Mouse (Mus musculus) thymus, adult 2 months (tissue): ENCODE data around the gene Mcoln2. TPM values are rescaled to one million over a fixed set of nuclear protein-coding genes. Genes with fewer than 3 reads are reported as not detected.

Source experiments
- DNase-seq: peaks from one replicate; pipeline ENCODE4 v3.0.0; 2021
- H3K27ac ChIP-seq: fragments of 200-500 bp; 2 replicates; pipeline ENCODE4 v1.5.1; 2012; ENCODE audit warnings: low read length, control low read depth; ENCODE audit not compliant: control insufficient read depth, insufficient read depth
- H3K27me3 ChIP-seq: fragments of 200-500 bp; 2 replicates; pipeline ENCODE4 v1.6.1; 2012; ENCODE audit warnings: mild to moderate bottlenecking, low read length, moderate library complexity, mixed read lengths; ENCODE audit not compliant: control insufficient read depth, insufficient read depth
- H3K36me3 ChIP-seq: fragments of 200-500 bp; 2 replicates; pipeline ENCODE4 v1.6.1; 2012; ENCODE audit warnings: mild to moderate bottlenecking, low read length, moderate library complexity; ENCODE audit not compliant: control insufficient read depth, insufficient read depth
- H3K4me1 ChIP-seq: fragments of 200-500 bp; replicated peaks from 2 replicates; pipeline ENCODE4 v1.6.1; 2012; ENCODE audit warnings: low read length; ENCODE audit not compliant: control insufficient read depth, insufficient read depth
- H3K4me3 ChIP-seq: fragments of 200-500 bp; 2 replicates; pipeline ENCODE4 v1.5.1; 2012; ENCODE audit warnings: mild to moderate bottlenecking, low read length, control low read depth, moderate library complexity; ENCODE audit not compliant: control insufficient read depth, insufficient read depth
- CTCF ChIP-seq: fragments of 200-500 bp; IDR thresholded peaks from 2 replicates; pipeline ENCODE4 v1.5.1; 2012; ENCODE audit warnings: mild to moderate bottlenecking, control low read depth, low read length, moderate library complexity, borderline replicate concordance; ENCODE audit not compliant: control insufficient read depth, poor library complexity, insufficient read depth; ENCODE audit errors: extremely low read depth
- POLR2A ChIP-seq: fragments of 200-500 bp; IDR thresholded peaks from 2 replicates; pipeline ENCODE4 v1.6.1; 2012; ENCODE audit warnings: mild to moderate bottlenecking, low read length, control low read depth, moderate library complexity; ENCODE audit not compliant: control insufficient read depth, poor library complexity, insufficient read depth; ENCODE audit errors: extremely low read depth
- WGBS: fragments of 180-500 bp; shearing (Covaris S2); methylation state at CpG from one replicate; pipeline ENCODE4 v1.1.7; 2018; 5-methylcytosine and 5-hydroxymethylcytosine counted together
- polyA plus RNA-seq: library from polyadenylated mRNA; depleted of rRNA; stranded (reverse); fragments of >200 nt; gene quantifications from 2 replicates; pipeline ENCODE4 v1.2.3, GENCODE M21; 2012

Mcoln2 gene
- polyA plus RNA-seq, 1 experiment: 3.5 TPM

DNA sequence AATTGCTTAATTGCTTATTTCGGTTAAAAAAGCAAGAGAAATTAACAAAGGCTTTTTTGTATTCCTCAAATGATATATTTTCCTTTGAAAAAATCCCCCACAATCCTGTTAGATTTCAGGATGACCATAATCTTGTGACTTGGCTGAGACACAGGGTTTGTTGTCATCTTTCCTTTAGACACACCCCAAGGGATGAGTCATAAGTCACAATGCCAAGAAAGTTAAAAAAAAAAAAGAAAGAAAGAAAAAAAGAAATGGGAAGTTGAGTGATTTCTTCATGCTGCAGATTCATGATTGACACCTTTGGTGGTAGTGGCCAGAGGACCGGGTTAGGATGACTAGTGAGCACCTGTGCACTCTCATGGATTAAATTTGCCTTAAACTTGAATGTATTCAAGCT lies 39.3 kb upstream of the Mcoln2 start:
- H3K27ac ChIP-seq: no peak overlapping the region
- 51% methylated on average over 2 of the region's 2 CpGs for WGBS
- no peak overlapping the region for H3K4me3 ChIP-seq
- no peak for DNase-seq
- TF ChIP-seq POLR2A (no peak), CTCF (no peak)
- no peaks in the 10 kb centered on the region; the same call in 1 of the 2 replicates for H3K27me3 ChIP-seq
- H3K4me1 ChIP-seq: peaks cover 5% of the 10 kb centered on the region; the same call in 1 of the 2 replicates
- no peaks in the 10 kb centered on the region for H3K36me3 ChIP-seq

DNA sequence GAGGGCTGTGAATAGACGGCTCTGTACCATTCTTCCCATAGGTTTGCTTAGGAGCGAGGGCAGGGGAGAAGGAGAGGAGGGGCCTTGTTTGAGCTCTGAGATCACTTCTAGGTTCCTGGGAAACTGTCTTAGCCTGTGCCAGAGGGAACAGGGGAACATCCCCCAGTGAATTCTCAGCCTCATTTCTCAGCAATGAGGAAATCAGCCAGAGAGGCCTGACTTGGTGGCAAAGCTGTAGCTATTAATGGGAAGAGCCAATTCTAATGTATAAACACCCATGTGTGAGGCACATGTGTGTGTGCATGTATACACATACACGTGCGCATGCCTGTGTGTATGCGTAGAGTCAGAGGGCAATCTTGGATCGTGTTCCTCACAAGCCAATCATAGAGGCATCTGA lies 38.7 kb upstream of the Mcoln2 start:
- no peaks in the 10 kb centered on the region; the same call in 1 of the 2 replicates for H3K27me3 ChIP-seq
- 87% methylated on average over 6 of the region's 6 CpGs for WGBS
- DNase-seq: no peak
- no peak overlapping the region for H3K27ac ChIP-seq
- TF ChIP-seq CTCF (no peak), POLR2A (no peak)
- no peaks in the 10 kb centered on the region for H3K36me3 ChIP-seq
- H3K4me1 ChIP-seq: peaks cover 5% of the 10 kb centered on the region; the same call in 1 of the 2 replicates
- H3K4me3 ChIP-seq: no peak overlapping the region

- no peak within 1 kb of the TSS for H3K4me3 ChIP-seq
- H3K27me3 ChIP-seq: no peaks in the 10 kb centered on the region
- TF ChIP-seq POLR2A (no peak), CTCF (no peak)
- peaks cover 4% of the 10 kb centered on the region for H3K4me1 ChIP-seq
- no peak within 1 kb of the TSS for H3K27ac ChIP-seq
- DNase-seq: no peak
- WGBS: 59% methylated on average over 35 of the region's 35 CpGs
- no peaks in the 10 kb centered on the region for H3K36me3 ChIP-seq
Observed at GRCm38 (mm10) chr3:146117258-146117996, 32.2 kb upstream of the Mcoln2 start, which contains the start of gene Mcoln3. TSS of gene Mcoln3 (plus strand) at chr3:146117450.

DNA sequence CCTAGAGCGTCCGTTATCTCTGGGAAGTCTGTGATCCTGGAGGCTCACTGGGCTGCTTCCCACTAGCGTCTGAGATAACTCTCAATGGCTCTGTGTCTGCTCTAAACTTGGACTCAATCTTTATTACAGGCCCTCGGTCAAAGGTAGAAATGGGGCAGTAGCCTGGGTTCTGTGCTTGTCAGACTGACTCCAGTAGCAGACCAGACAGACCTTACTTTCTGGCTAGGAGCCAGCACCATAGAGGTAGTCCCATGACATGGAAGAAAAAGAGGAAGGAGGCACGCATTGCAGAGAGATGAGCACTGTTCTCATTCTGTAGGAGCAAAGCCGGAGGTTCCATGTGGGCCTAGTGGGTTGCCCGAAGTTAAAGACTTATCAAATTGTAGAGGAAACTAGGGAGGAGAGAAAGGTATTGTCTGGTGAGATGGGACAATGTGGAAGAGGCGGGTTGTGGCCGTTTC lies 31.6 kb upstream of the Mcoln2 start:
- TF ChIP-seq CTCF (no peak), POLR2A (no peak)
- H3K27me3 ChIP-seq: no peaks in the 10 kb centered on the region
- H3K4me3 ChIP-seq: no peak overlapping the region
- no peak overlapping the region for H3K27ac ChIP-seq
- H3K36me3 ChIP-seq: no peaks in the 10 kb centered on the region
- H3K4me1 ChIP-seq: peaks cover 8% of the 10 kb centered on the region
- DNase-seq: no peak
- WGBS: 74% methylated on average over 9 of the region's 9 CpGs

DNA sequence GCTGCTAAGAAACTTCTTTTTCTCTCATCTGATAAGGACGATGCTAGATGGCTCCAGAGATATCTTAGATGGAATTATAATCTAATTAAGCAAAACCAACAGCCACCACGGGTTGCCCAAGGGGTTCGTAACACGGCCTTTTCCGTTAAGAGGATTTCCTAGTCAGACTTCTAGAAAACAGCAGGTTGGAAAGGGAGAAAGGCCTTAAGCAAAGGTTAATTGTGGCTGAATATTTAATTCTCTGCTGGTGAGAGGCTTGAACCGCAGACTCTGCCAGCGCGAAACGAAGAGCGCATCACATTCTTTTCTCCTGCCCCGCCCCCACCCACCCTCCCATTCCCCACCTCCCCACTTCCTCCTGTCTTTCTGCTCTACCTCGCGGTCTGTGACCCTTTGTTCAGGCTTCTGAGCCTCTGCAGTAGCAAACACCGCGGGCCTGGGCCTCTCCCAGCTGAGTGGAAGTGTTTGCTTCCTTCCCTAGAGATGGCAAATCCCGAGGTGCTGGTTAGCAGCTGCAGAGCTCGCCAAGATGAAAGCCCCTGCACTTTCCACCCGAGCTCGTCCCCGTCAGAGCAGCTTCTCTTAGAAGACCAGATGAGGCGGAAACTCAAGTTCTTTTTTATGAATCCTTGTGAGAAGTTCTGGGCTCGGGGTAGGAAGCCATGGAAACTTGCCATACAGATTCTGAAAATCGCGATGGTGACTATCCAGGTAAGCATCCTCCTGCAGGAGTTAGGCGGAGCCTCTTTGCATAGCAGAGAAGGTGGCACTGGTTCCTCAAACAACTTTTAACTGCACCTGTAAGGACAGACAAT lies 28.1 kb upstream of the Mcoln2 start:
- peak overlapping the region; percentile 89 for H3K27ac ChIP-seq
- DNase-seq: peak; percentile 76
- H3K4me1 ChIP-seq: peaks cover 10% of the 10 kb centered on the region
- TF ChIP-seq CTCF (no peak), POLR2A (peak; percentile 54; the same call in 1 of the 2 replicates)
- 6% methylated on average over 25 of the region's 25 CpGs for WGBS
- H3K4me3 ChIP-seq: peak overlapping the region; percentile 40
- no peaks in the 10 kb centered on the region for H3K27me3 ChIP-seq
- H3K36me3 ChIP-seq: no peaks in the 10 kb centered on the region

- Histone ChIP-seq H3K4me1 (peaks cover 10% of the 10 kb centered on the region), H3K36me3 (no peaks in the 10 kb centered on the region), H3K4me3 (no peak overlapping the region), H3K27ac (peak overlapping the region; percentile 89), H3K27me3 (no peaks in the 10 kb centered on the region)
- DNase-seq: no peak
- TF ChIP-seq POLR2A (no peak), CTCF (no peak)
- 60% methylated on average over 3 of the region's 3 CpGs for WGBS
Observed at GRCm38 (mm10) chr3:146122125-146122420, 27.6 kb upstream of the Mcoln2 start.
